Mouse (Mus musculus) brain, embryonic 14.5 days (tissue): ENCODE data around the gene Creld1.

Experiments used
- CTCF ChIP-seq: fragments of 200-500 bp; IDR thresholded peaks from 2 replicates; pipeline ENCODE4 v1.5.1; 2012; ENCODE audit warnings: inconsistent platforms, mild to moderate bottlenecking, moderate library complexity, borderline replicate concordance; ENCODE audit not compliant: insufficient read depth, insufficient read length; ENCODE audit errors: extremely low read depth
- POLR2A ChIP-seq: fragments of 200-500 bp; IDR thresholded peaks from 2 replicates; pipeline ENCODE4 v1.6.1; 2012; ENCODE audit warnings: mild to moderate bottlenecking, inconsistent platforms, borderline replicate concordance; ENCODE audit not compliant: poor library complexity, insufficient read depth, insufficient read length, severe bottlenecking; ENCODE audit errors: extremely low read depth

DNA sequence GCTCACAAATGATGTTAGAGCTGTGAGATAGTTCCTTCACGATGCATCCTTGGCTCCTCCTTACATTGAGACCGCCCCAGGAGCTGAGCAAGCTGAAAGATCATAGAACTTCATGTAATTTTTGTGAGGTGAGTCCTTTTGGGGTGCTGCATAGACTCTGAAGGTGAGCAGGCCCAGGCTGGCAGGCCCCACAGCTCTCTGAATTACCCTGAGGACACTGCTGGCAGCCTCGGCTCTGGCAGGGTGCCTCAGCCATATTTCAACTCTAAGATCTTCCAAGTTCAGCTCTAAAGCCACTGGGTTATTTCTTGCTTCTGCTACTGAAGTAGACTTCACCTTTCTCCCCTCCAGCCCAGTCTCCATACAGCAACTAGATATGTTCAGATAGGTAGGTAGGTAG, 42.4 kb upstream of the Creld1 start:
- TF ChIP-seq CTCF = no peak
- TF ChIP-seq POLR2A = no peak
